Mouse (Mus musculus): Measurements from ENCODE around the gene Rhog.

The Rhog gene

DNA sequence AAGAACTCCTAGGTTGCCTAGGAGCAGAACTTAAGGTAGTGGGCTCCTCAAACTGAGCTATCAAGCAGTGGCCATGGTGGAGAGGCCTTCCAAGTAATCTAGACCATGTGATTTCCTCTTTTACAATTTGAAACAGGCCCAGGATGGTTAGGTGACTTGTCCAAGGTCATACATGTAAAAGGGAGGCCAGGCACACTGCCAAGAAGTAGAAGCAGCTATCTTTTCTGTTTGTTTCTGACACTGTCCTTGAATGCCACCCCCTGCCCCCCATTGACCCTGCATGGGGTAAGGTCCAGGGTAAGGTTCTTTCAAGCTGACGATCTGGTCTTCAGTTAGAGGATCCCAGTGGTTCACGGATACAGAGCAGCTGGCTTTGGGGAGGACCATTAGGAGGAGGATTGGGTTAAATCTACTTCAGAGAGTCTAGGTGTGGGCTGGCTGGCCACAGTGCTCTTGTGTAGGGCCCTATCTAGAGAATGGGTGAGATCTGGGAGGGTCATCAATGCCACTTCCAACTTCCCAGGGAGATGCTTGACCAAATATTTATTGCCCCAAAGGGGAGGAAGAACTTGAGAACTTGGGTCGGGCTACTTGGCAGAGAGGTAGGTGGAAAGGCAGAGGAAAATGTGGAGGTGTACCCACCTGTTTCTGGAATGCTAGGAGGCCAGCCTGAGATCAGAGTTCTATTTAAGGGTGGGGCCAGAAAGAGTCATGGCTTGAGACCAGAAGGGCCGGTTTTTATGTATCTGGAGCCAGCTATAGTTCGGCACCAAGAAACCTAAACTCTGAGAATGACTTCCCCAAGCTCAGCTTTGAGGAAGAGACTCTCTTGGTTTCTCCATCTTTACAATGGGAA lies 31.7 kb downstream of the Rhog start:
- peak; percentile 73 to 89 for DNase-seq (ENCODE audit: inconsistent age in 2 of 2, low spot score in 1 of 2)

DNA sequence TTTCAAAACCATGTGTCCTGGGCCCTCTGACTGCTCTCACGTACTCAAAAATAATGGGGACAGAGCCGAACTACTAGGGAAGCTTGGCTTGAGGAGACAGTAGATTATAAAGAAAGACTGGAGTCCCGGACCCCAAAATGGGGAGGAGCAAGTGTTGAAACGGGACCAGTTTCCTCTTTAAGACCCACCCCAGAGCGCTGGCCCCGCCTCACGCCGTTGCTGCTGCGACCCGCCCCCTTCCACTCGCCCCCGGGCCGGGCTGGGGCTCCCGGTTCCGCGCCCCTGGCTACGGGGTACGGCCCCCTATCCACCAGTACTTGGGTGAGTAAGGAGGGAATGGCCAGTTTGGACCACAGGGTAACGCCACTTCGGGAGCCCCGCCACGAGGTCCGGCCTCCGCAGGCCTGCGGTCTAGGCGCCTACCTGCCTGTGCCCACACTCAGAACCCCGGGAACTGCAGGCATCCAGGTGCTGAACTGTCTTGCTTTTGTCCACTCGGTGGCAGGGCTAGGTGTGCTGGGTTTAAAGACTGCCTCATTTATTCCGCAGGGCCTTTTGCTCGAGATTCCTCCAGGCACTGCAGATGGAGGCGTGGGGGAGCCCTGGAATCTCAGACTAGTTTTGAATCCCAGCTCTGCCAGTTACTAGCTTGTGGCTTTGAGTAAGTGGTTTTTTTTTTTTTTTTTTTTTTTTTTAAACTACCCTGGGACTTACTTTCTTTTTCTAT lies 32.9 kb downstream of the Rhog start:
- DNase-seq (ENCODE audit: inconsistent age in 2 of 2, low spot score in 1 of 2), result peak; percentile 84 to 93

DNA sequence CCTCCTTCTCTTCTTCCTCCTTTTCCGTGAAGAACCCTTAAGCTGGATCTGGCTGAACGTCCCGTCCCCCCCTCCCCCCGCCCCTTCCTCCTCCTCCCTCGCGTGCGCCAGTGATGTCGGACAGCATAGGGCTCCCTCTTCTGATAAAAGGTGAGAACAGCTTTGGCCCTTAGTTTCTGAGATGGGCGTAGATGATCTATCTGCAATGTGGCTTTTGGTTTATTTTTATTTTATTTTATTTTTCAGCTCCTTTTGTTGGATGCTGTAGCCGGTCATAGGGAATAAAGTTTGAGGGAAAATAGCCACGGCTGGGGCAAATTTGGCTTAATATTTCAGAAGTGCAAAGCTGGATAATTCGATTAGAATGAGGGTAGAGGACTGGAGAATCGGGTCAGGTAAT lies 33.5 kb downstream of the Rhog start:
- DNase-seq (ENCODE audit: inconsistent age in 2 of 2, low spot score in 1 of 2), result peak in 1 of 2 experiments; percentile 80

DNA sequence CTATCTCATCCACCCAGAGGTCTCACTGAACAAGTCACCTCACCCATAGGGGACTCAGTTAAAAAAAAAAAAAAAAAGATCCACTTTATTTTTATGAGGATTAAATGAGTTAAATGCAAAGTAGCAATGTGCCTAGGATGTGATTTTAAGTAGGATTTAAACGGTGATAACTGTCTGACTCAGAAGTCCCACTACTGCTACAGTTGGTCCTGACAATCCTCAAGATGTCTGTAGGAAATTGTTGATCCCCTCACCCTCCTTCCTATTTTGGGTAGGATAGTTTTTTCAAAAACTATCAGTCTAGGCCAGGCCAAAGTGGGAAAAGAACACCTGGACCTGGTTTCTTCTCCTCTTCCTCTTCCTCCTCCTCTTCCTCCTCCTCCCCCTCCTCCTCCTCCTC lies 34.0 kb downstream of the Rhog start:
- DNase-seq (ENCODE audit: inconsistent age in 2 of 2, low spot score in 1 of 2), result no peak

DNA sequence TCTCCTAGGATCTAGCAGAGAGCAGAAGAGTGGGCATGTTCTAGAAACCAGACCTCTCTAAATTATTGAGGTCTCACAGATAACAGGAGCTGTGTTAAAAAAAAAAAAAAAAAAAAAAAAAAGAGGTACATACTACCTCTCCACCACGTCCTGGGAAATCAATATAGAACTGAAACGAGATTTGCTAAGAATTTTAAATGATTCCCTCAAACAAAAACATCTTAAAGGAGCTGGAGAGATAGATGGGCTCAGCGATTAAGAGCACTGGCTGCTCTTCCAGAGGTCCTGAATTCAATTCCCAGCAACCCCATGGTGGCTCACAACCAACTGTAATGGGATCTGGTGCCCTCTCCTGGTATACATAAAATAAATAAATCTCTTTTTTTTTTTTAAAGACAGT lies 44.8 kb downstream of the Rhog start:
- DNase-seq (ENCODE audit: inconsistent age in 2 of 2, low spot score in 1 of 2), result no peak

DNA sequence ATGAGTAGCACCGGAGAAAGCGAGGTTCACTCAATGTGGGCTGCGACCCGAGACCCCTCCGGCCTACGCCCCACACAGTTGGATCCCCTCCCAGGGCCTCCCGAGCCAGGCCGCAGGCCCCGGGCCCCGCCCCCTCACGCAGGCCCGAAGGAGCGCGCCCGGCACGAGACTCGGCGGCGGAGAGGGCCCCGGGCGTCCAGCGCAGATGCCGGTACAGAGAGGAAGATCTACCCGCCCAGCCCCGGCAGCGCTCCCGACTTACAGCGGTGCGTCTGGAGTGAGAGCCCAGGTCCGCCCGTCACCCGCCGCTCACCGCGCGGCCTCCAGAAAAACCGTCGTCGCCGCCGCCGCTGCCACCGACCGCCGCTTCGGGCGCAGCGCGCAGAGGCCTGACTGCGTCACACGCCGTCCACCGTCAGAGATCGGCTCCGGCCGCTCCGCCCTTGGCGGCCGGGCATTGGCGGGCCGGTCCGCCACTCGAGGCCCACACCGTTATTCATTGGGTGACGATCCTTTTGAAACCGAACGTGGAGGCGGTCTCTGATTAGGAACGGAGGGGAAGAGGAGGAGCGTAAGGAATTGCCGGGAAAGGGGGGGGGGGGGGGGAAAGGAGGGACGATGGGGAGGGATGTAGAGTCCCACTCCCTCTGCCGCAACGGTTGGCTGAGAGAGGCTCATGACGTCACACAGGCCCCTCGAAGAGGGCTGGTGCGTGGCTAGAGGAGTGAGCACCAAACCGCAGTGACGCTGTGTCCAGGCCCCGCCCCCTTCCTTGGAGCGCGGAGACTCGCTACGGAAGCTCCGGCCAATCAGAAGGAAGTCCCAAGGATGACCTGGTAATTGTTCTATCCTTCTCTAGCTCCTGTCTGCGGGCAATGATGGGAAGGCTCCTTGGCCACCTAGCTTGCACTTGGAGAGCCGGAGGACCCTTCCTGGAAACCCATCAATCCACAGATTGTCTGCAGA lies 45.8 kb downstream of the Rhog start, which contains the start of the genes Nup98 and Pgap2:
TSS of gene Nup98 (minus strand) at position 421 of the 966 bp plus-strand sequence.
TSS of gene Pgap2 (plus strand) at position 453 of the 966 bp plus-strand sequence.
- DNase-seq (ENCODE audit: inconsistent age in 2 of 2, low spot score in 1 of 2), result peak; percentile 99

DNA sequence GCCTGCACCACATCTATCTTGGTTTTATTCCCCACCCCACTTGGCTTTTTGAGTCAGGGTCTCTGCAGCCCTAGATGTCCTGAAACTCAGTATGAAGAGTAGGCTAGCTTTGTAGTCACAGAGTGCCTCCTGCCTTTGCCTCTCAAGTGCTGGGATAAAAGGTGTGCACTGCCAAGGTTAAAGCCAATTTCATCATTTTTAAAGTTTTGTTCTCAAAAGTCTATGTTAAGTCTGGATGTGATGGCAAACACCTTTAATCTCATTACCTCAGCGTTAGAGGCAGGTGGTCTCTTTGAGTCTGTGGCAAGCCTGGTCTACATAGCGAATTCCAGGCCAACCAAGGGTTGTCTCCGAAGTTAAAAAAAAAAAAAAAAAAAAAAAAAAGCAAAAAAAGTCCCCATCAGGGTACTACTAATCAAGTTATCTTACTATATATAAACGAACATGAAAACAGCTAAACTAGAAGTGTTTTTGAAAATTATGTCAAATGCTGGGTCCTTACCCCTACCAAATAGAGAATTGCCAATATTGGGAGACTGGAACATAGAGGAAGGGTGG lies 47.0 kb downstream of the Rhog start:
- DNase-seq (ENCODE audit: inconsistent age in 2 of 2, low spot score in 1 of 2), result no peak

DNA sequence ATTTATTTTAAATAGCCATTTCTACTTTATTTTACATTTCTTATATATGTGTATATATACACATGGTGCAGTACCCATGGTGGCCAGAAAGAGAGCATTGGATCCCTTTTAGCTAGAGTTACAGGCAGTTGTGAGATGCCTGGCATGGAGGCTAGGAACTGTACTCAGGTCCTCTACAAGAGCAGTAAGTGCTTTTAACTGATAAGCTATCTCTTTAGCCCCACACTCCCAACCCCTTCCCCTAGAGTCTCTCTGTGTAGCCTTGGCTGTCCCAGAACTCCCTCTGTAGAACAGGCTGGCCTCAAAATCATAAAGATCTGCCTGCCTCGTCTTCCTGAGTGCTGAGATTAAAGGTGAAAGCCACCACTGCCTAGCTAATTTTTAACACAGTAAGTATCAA lies 50.2 kb downstream of the Rhog start:
- DNase-seq (ENCODE audit: inconsistent age in 2 of 2, low spot score in 1 of 2), result no peak

DNA sequence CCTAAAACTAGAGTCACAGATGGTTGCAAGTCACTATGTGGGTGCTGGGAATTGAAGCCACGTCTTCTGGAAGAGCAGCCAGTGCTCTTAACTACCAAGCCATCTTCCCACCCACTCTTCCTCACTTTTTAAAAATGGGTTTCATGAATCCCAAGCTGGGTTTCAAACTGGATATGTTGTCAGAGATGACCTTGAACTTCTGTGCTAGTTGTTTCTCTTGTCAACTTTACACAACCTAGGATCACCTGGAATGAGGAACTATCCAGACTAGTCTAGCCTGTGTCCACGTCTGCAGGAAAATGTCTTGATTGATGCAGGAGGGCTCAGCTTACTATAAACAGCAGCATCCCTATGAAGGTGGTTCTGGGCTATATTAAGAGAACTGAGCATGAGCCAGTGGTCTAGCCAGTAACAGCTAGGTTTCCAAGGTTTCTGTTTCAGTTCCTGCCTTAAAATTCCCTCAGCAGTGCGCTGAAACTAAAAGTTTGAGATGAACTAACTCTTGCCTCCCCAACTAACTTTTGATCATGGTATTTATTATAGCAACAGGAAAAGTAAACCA lies 51.5 kb downstream of the Rhog start:
- no peak for DNase-seq (ENCODE audit: inconsistent age in 2 of 2, low spot score in 1 of 2)

DNA sequence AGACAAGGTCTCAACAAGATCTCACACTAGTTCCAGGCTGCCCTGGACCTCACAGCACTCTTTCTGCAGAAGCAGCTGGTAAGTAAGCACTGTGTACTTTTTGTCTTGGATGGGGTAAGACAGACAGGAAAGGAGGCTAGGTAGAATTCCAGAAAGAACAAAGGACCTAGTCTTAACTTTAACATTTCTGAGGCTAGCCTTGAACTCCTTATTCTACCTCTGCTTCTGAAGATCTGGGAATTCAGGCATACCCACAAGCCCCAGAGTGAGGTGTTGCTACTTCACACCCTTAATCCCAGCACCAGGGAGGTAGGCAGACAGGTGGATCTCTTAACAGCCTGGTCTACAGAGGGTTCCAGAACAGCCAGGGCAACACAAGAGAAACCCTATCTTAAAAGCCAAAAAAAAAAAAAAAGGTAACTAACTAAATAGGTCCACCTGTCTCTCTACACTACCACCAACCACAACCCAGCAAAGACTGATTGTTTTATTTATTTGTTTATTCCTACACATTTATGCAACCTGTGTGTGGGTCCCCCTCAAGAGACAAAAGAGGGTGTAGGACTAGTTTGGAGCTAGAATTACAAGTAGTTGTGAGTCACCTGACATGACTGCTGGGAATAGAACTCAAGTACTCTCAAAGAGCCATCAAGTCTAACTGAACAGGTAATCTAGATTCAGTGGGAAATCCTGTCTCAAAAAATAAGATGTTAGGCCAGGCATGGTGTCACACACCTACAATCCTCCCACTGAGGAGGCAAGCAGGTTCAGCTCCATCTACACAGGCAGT lies 54.7 kb downstream of the Rhog start:
- DNase-seq (ENCODE audit: inconsistent age in 2 of 2, low spot score in 1 of 2), result no peak

DNA sequence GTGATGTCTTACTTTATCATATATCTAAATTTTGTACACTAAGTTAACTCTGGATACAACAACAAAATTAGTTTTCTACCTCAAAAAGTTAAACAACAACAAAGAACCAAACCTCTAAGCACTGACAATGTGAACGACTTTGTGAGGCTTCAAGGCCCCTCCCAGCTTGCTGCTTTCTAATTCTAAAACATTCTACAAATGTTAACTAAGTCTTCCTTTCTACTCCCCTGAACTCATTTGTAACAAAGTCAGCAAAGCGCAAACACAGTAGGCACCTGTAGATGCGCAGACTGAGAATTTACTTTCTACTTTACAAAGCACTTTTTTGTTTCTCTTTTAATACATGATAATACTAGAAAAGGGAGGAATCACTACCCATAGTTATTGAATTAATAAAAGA lies 55.3 kb downstream of the Rhog start:
- DNase-seq (ENCODE audit: inconsistent age in 2 of 2, low spot score in 1 of 2), result no peak

DNA sequence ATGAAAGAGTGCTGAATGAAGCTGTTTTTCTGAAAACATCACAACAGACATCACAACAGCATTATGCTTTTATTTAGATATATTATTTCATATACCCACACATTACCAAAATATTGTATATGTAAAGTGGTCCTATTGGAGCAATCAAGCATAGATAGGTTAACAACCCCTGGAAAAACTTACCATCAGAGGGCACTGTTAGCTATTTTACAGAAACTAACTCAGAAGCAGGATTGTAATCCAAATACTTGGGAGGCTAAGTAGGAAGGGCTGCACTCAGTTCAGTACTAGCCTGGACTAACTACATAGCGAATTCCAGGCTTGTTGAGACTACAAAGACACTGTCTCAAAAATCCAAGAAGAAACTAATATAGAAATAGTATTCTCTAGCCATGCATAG lies 63.5 kb downstream of the Rhog start:
- DNase-seq (ENCODE audit: inconsistent age in 2 of 2, low spot score in 1 of 2), result peak in 1 of 2 experiments; percentile 49
